9 mouse cellular contexts compared by ENCODE assay signal in genomic region chr9:66825990-66826389, GRCm38 (mm10). TPM values are rescaled to one million over a fixed set of nuclear protein-coding genes. Genes with fewer than 3 reads are reported as not detected.
A peak's percentile ranks its signal among the peaks of the same experiment; 100 is the strongest.
DNase-seq lines count a peak whose midpoint lies in the region; ATAC-seq and TF ChIP-seq lines count a peak whose summit lies in the region.
"Had no signal": no experiment of that assay in that cellular context is flagged by ENCODE, and none has a peak within 500 bp of the region (broad histone marks: within the 10 kb centered on the region; RNA-seq: fewer than 3 reads in every experiment).

No protein-coding gene starts in this region.

- intact Hi-C loops in heart, postnatal 36 days (cut with DNase I) = loop anchor here (1.0 to 10.0 kb wide), 4 partner anchors 119 to 681 kb away; no protein-coding TSS in a partner anchor

- no peak for ATAC-seq in heart, postnatal 0 days (ENCODE audit: insufficient read depth, low read depth)
- ATAC-seq in neural tube, embryonic 11.5 days (ENCODE audit: insufficient read depth, low FRiP score, low TSS enrichment) = no peak
- no peak for ATAC-seq in neural tube, embryonic 15.5 days (ENCODE audit: low FRiP score)

- no peak for TF ChIP-seq POLR2A in brain, embryonic 14.5 days (IDR thresholded peaks at IDR 0.05; ENCODE audit: borderline replicate concordance, extremely low read depth, insufficient read depth, insufficient read length, poor library complexity, severe bottlenecking)

- no peaks in the 10 kb centered on the region for H3K36me3 ChIP-seq in heart, postnatal 0 days (replicated peaks; ENCODE audit: control insufficient read depth, insufficient read depth, low read length)
- no peaks in the 10 kb centered on the region for H3K36me3 ChIP-seq in neural tube, embryonic 11.5 days (ENCODE audit: control insufficient read depth, insufficient read depth, low read length)
- no peaks in the 10 kb centered on the region for H3K36me3 ChIP-seq in neural tube, embryonic 15.5 days
- H3K36me3 ChIP-seq: limb, embryonic 13.5 days had no signal

- H3K4me3 ChIP-seq in heart, postnatal 0 days (ENCODE audit: low read depth, low read length) = no peak overlapping the region
- H3K4me3 ChIP-seq in neural tube, embryonic 11.5 days (ENCODE audit: low read depth, low read length) = no peak overlapping the region
- no peak overlapping the region for H3K4me3 ChIP-seq in neural tube, embryonic 15.5 days (replicated peaks)
- H3K4me3 ChIP-seq: limb, embryonic 13.5 days had no signal

- DNase-seq in heart, postnatal 0 days (ENCODE audit: low spot score) = peak; percentile 74
- no peak for DNase-seq in heart, postnatal 36 days
- DNase-seq in neural tube, embryonic 11.5 days (ENCODE audit: low spot score) = peak; percentile 29
- DNase-seq in brain, embryonic 14.5 days (ENCODE audit: low read depth) = peak; percentile 88
- DNase-seq in lung, postnatal 36 days = peak; percentile 74
- no peak for DNase-seq in layer of hippocampus, adult 9-11 months
- no peak for DNase-seq in ovary, postnatal 10 days (ENCODE audit: low spot score)

- H3K4me2 ChIP-seq in heart, postnatal 0 days (ENCODE audit: low read depth, low read length) = no peak overlapping the region
- no peak overlapping the region for H3K4me2 ChIP-seq in neural tube, embryonic 11.5 days (ENCODE audit: low read depth)
- no peak overlapping the region for H3K4me2 ChIP-seq in neural tube, embryonic 15.5 days
- H3K4me2 ChIP-seq: limb, embryonic 13.5 days had no signal

- H3K9ac ChIP-seq in heart, postnatal 0 days (replicated peaks; ENCODE audit: low read depth, low read length) = no peak overlapping the region
- no peak overlapping the region for H3K9ac ChIP-seq in neural tube, embryonic 11.5 days (ENCODE audit: low read length)
- H3K9ac ChIP-seq in neural tube, embryonic 15.5 days (replicated peaks) = no peak overlapping the region
- H3K9ac ChIP-seq: limb, embryonic 13.5 days had no signal

- no peaks in the 10 kb centered on the region for H3K4me1 ChIP-seq in heart, postnatal 0 days (ENCODE audit: control insufficient read depth, insufficient read depth)
- no peaks in the 10 kb centered on the region for H3K4me1 ChIP-seq in neural tube, embryonic 11.5 days (ENCODE audit: control insufficient read depth, insufficient read depth, low read length)
- no peaks in the 10 kb centered on the region for H3K4me1 ChIP-seq in neural tube, embryonic 15.5 days
- H3K4me1 ChIP-seq: limb, embryonic 13.5 days had no signal

- peak; percentile 86 for TF ChIP-seq CTCF in heart, postnatal 0 days (IDR thresholded peaks at IDR 0.05; ENCODE audit: low read depth)
- TF ChIP-seq CTCF in brain, embryonic 14.5 days (IDR thresholded peaks at IDR 0.05; ENCODE audit: borderline replicate concordance, extremely low read depth, insufficient read depth, insufficient read length) = peak; percentile 35; the same call in 1 of the 2 replicates

- 45% methylated on average over 1 of the region's 1 CpGs for WGBS in heart, postnatal 0 days
- 54% methylated on average over 1 of the region's 1 CpGs for WGBS in neural tube, embryonic 11.5 days
- 45% methylated on average over 1 of the region's 1 CpGs for WGBS in neural tube, embryonic 15.5 days

- no peak for TF ChIP-seq EP300 in heart, postnatal 0 days (IDR thresholded peaks at IDR 0.05; ENCODE audit: low read depth)

- no peaks in the 10 kb centered on the region for H3K9me3 ChIP-seq in heart, postnatal 0 days (replicated peaks; ENCODE audit: control insufficient read depth, low read length)
- H3K9me3 ChIP-seq in neural tube, embryonic 11.5 days (ENCODE audit: control insufficient read depth, low read length) = no peaks in the 10 kb centered on the region
- H3K9me3 ChIP-seq in neural tube, embryonic 15.5 days (replicated peaks) = no peaks in the 10 kb centered on the region
- H3K9me3 ChIP-seq: limb, embryonic 13.5 days had no signal

- H3K27ac ChIP-seq in heart, postnatal 0 days (ENCODE audit: low read depth) = no peak overlapping the region
- no peak overlapping the region for H3K27ac ChIP-seq in neural tube, embryonic 11.5 days (ENCODE audit: low read depth, low read length)
- H3K27ac ChIP-seq in neural tube, embryonic 15.5 days (replicated peaks) = no peak overlapping the region
- H3K27ac ChIP-seq: limb, embryonic 13.5 days had no signal

- H3K27me3 ChIP-seq in heart, postnatal 0 days (ENCODE audit: control insufficient read depth, insufficient read depth, low read length) = no peaks in the 10 kb centered on the region
- H3K27me3 ChIP-seq in neural tube, embryonic 11.5 days (ENCODE audit: control insufficient read depth, insufficient read depth, low read length) = no peaks in the 10 kb centered on the region
- no peaks in the 10 kb centered on the region for H3K27me3 ChIP-seq in neural tube, embryonic 15.5 days (replicated peaks)
- H3K27me3 ChIP-seq: limb, embryonic 13.5 days had no signal

RNA-seq across cellular contexts. Expression of gene Aph1c, which starts 8.5 kb away (rescaled TPM):
- 0.69 and 3.1 TPM in 2 replicates for total RNA-seq in heart, postnatal 0 days (2014; rRNA removed; ENCODE audit: low replicate concordance)
- 1.7 and 1.9 TPM in 2 replicates for polyA plus RNA-seq in heart, postnatal 0 days (2015; fragmentation: Nextera tagmentation; extraction: Ambion mirVana)
- 1 to 10 TPM; 1.4 TPM for total RNA-seq in heart, postnatal 36 days (2021)
- 1.0 and 2.2 TPM in 2 replicates for polyA plus RNA-seq in neural tube, embryonic 11.5 days (2014; fragmentation: Nextera tagmentation; extraction: Ambion mirVana)
- polyA plus RNA-seq in neural tube, embryonic 15.5 days (2015; fragmentation: Nextera tagmentation; extraction: Ambion mirVana) = 4.3 and 4.7 TPM in 2 replicates
- 1.6 and 2.3 TPM in 2 replicates for polyA plus RNA-seq in brain, embryonic 14.5 days (2012; rRNA removed)

RNA-seq across cellular contexts. Expression of gene Gm10647, which starts 29.2 kb away (rescaled TPM):
- total RNA-seq in heart, postnatal 0 days (2014; rRNA removed; ENCODE audit: low replicate concordance) = 0.08 TPM in 1 of 2 replicates, not detected in the other
- 0.33 and 0.34 TPM in 2 replicates for polyA plus RNA-seq in heart, postnatal 0 days (2015; fragmentation: Nextera tagmentation; extraction: Ambion mirVana)
- total RNA-seq in heart, postnatal 36 days (2021) = under 1 TPM in 1 of 2 experiments, not detected in 1; 0.14 TPM
- polyA plus RNA-seq in neural tube, embryonic 11.5 days (2014; fragmentation: Nextera tagmentation; extraction: Ambion mirVana) = 0.19 and 0.34 TPM in 2 replicates
- 0.36 and 0.49 TPM in 2 replicates for polyA plus RNA-seq in neural tube, embryonic 15.5 days (2015; fragmentation: Nextera tagmentation; extraction: Ambion mirVana)
- polyA plus RNA-seq in brain, embryonic 14.5 days (2012; rRNA removed) = 0.18 and 0.24 TPM in 2 replicates

RNA-seq across cellular contexts. Expression of gene Aph1b, which starts 30.7 kb away (rescaled TPM):
- total RNA-seq in heart, postnatal 0 days (2014; rRNA removed; ENCODE audit: low replicate concordance) = 5.9 and 6.0 TPM in 2 replicates
- polyA plus RNA-seq in heart, postnatal 0 days (2015; fragmentation: Nextera tagmentation; extraction: Ambion mirVana) = 5.4 and 5.8 TPM in 2 replicates
- 1 to 10 TPM; 4.9 to 6.4 TPM for total RNA-seq in heart, postnatal 36 days (2021)
- polyA plus RNA-seq in neural tube, embryonic 11.5 days (2014; fragmentation: Nextera tagmentation; extraction: Ambion mirVana) = 17.4 and 17.6 TPM in 2 replicates
- 16.7 and 18.7 TPM in 2 replicates for polyA plus RNA-seq in neural tube, embryonic 15.5 days (2015; fragmentation: Nextera tagmentation; extraction: Ambion mirVana)
- 19.9 and 21.5 TPM in 2 replicates for polyA plus RNA-seq in brain, embryonic 14.5 days (2012; rRNA removed)

Comparison
In these comparisons a context has a peak if more than half of its experiments do, and no peak if none do; other contexts are left out.
1. DNase-seq: peak in heart, postnatal 0 days (single experiment), neural tube, embryonic 11.5 days (single experiment), brain, embryonic 14.5 days (single experiment) and lung, postnatal 36 days (single experiment); none in heart, postnatal 36 days (0 of 2), layer of hippocampus, adult 9-11 months (single experiment) and ovary, postnatal 10 days (single experiment).